Mouse (Mus musculus) liver, adult 2 months (tissue): ENCODE measurements around the gene Hes3. TPM values are rescaled to one million over a fixed set of nuclear protein-coding genes. Genes with fewer than 3 reads are reported as not detected.

Experiments used
- DNase-seq: peaks from one replicate; pipeline ENCODE4 v3.0.0-alpha.2; 2011; ENCODE audit warnings: low read depth, low spot score; ENCODE audit errors: extremely low read depth
- H3K27ac ChIP-seq: fragments of 200-500 bp; replicated peaks from 2 replicates; pipeline ENCODE4 v1.5.1; 2012; ENCODE audit warnings: low read depth, mild to moderate bottlenecking, control low read depth, inconsistent platforms, low read length; ENCODE audit not compliant: insufficient read depth
- H3K27me3 ChIP-seq: fragments of 200-500 bp; 2 replicates; pipeline ENCODE4 v1.6.1; 2012; ENCODE audit warnings: mild to moderate bottlenecking, moderate library complexity, low read length, inconsistent platforms; ENCODE audit not compliant: control insufficient read depth, insufficient read depth
- H3K36me3 ChIP-seq: fragments of 200-500 bp; 2 replicates; pipeline ENCODE4 v1.6.1; 2012; ENCODE audit warnings: low read length, inconsistent platforms; ENCODE audit not compliant: control insufficient read depth, insufficient read depth
- H3K4me1 ChIP-seq: fragments of 200-500 bp; 2 replicates; pipeline ENCODE4 v1.6.1; 2011; ENCODE audit warnings: low read length; ENCODE audit not compliant: control insufficient read depth, insufficient read depth
- H3K4me3 ChIP-seq: fragments of 200-500 bp; 2 replicates; pipeline ENCODE4 v1.5.1; 2011; ENCODE audit warnings: low read depth, mild to moderate bottlenecking, control low read depth, low read length, moderate library complexity; ENCODE audit not compliant: insufficient read depth
- H3K79me2 ChIP-seq: fragments of 200-500 bp; 2 replicates; pipeline ENCODE4 v1.6.1; 2012; ENCODE audit warnings: inconsistent platforms, mild to moderate bottlenecking, low read length, moderate library complexity; ENCODE audit not compliant: control insufficient read depth, insufficient read depth
- H3K9ac ChIP-seq: fragments of 200-500 bp; 2 replicates; pipeline ENCODE4 v1.6.1; 2012; ENCODE audit warnings: low read depth, mild to moderate bottlenecking, control low read depth, inconsistent platforms, low read length
- CTCF ChIP-seq: fragments of 200-500 bp; IDR thresholded peaks from 2 replicates; pipeline ENCODE4 v1.5.1; 2011; ENCODE audit warnings: low read depth, low read length, control low read depth
- POLR2A ChIP-seq: fragments of 200-500 bp; IDR thresholded peaks from 2 replicates; pipeline ENCODE4 v1.6.1; 2011; ENCODE audit warnings: low read length, control low read depth; ENCODE audit not compliant: insufficient read depth; ENCODE audit errors: extremely low read depth
- WGBS: fragments of 180-500 bp; shearing (Covaris S2); methylation state at CpG from one replicate; pipeline ENCODE4 v1.1.7; 2018; 5-methylcytosine and 5-hydroxymethylcytosine counted together
- polyA plus RNA-seq: library from polyadenylated mRNA; depleted of rRNA; stranded (reverse); fragments of >200 nt; gene quantifications from 2 replicates; pipeline ENCODE4 v1.2.3, GENCODE M21; 2012; rRNA removed
- total RNA-seq: library from RNA; depleted of rRNA; stranded (reverse); fragments of >200 nt; gene quantifications from 2 replicates; pipeline ENCODE4 v1.2.3, GENCODE M21; 2014; rRNA removed

Gene Hes3
- total and polyA plus RNA-seq, 2 experiments, result not detected

GRCm38 (mm10) chr4:152244545-152245522, 46.6 kb downstream of the Hes3 start:
- H3K9ac ChIP-seq, result no peak overlapping the region
- TF ChIP-seq CTCF, result no peak
- no peak for TF ChIP-seq POLR2A
- H3K27me3 ChIP-seq, result no peaks in the 10 kb centered on the region
- DNase-seq, result no peak
- no peak overlapping the region for H3K4me3 ChIP-seq
- H3K27ac ChIP-seq, result no peak overlapping the region
- H3K79me2 ChIP-seq, result no peaks in the 10 kb centered on the region
- no peaks in the 10 kb centered on the region for H3K36me3 ChIP-seq
- H3K4me1 ChIP-seq, result peaks cover 3% of the 10 kb centered on the region; the same call in 1 of the 2 replicates
- 80% methylated on average over 11 of the region's 11 CpGs for WGBS

GRCm38 (mm10) chr4:152243969-152244368, 47.5 kb downstream of the Hes3 start:
- no peak for DNase-seq
- H3K36me3 ChIP-seq, result no peaks in the 10 kb centered on the region
- no peaks in the 10 kb centered on the region for H3K79me2 ChIP-seq
- no peak for TF ChIP-seq CTCF
- no peak for TF ChIP-seq POLR2A
- no peak overlapping the region for H3K4me3 ChIP-seq
- peaks cover 3% of the 10 kb centered on the region; the same call in 1 of the 2 replicates for H3K4me1 ChIP-seq
- 84% methylated on average over 8 of the region's 8 CpGs for WGBS
- H3K9ac ChIP-seq, result no peak overlapping the region; the same call in 1 of the 2 replicates
- no peak overlapping the region for H3K27ac ChIP-seq
- H3K27me3 ChIP-seq, result no peaks in the 10 kb centered on the region

- no peak overlapping the region for H3K4me3 ChIP-seq
- WGBS, result 70% methylated on average over 9 of the region's 9 CpGs
- DNase-seq, result peak; percentile 92
- H3K36me3 ChIP-seq, result no peaks in the 10 kb centered on the region
- no peak for TF ChIP-seq CTCF
- TF ChIP-seq POLR2A, result no peak
- H3K27me3 ChIP-seq, result no peaks in the 10 kb centered on the region
- peaks cover 3% of the 10 kb centered on the region; the same call in 1 of the 2 replicates for H3K4me1 ChIP-seq
- H3K27ac ChIP-seq, result peak overlapping the region; percentile 15
- H3K79me2 ChIP-seq, result no peaks in the 10 kb centered on the region
- H3K9ac ChIP-seq, result no peak overlapping the region
Observed at GRCm38 (mm10) chr4:152243241-152243891, 48.1 kb downstream of the Hes3 start.

GRCm38 (mm10) chr4:152239974-152240373, 51.5 kb downstream of the Hes3 start:
- no peaks in the 10 kb centered on the region for H3K79me2 ChIP-seq
- DNase-seq, result peak; percentile 71
- no peak overlapping the region for H3K4me3 ChIP-seq
- peaks cover 3% of the 10 kb centered on the region; the same call in 1 of the 2 replicates for H3K4me1 ChIP-seq
- H3K9ac ChIP-seq, result no peak overlapping the region
- no peaks in the 10 kb centered on the region for H3K27me3 ChIP-seq
- H3K36me3 ChIP-seq, result no peaks in the 10 kb centered on the region
- no peak for TF ChIP-seq POLR2A
- no peak for TF ChIP-seq CTCF
- WGBS, result 60% methylated on average over 4 of the region's 4 CpGs
- no peak overlapping the region for H3K27ac ChIP-seq

Other genes starting within 250 kb of the Hes3 start
- gene Plekhg5, start 219.2 kb downstream of the Hes3 start, total RNA-seq, result 2.4 and 3.2 TPM in 2 replicates
- 3.2 and 6.6 TPM in 2 replicates for gene Plekhg5, start 219.2 kb downstream of the Hes3 start, polyA plus RNA-seq
- 0.13 and 0.28 TPM in 2 replicates for gene Tnfrsf25, start 175.7 kb downstream of the Hes3 start, total RNA-seq
- gene Tnfrsf25, start 175.7 kb downstream of the Hes3 start, polyA plus RNA-seq, result 0.54 and 0.72 TPM in 2 replicates
- 0.20 and 0.28 TPM in 2 replicates for gene Espn, start 139.3 kb downstream of the Hes3 start, total RNA-seq
- 0.47 and 1.4 TPM in 2 replicates for gene Espn, start 139.3 kb downstream of the Hes3 start, polyA plus RNA-seq
- gene Hes2, start 132.8 kb downstream of the Hes3 start, total RNA-seq, result not detected in 2 replicates
- gene Hes2, start 132.8 kb downstream of the Hes3 start, polyA plus RNA-seq, result not detected in 2 replicates
- gene Acot7, start 113.5 kb downstream of the Hes3 start, total RNA-seq, result 9.3 and 10.7 TPM in 2 replicates
- 18.4 and 20.8 TPM in 2 replicates for gene Acot7, start 113.5 kb downstream of the Hes3 start, polyA plus RNA-seq
- gene Gpr153, start 17.4 kb downstream of the Hes3 start, total RNA-seq, result 0.46 and 0.54 TPM in 2 replicates
- 0.98 and 1.1 TPM in 2 replicates for gene Gpr153, start 17.4 kb downstream of the Hes3 start, polyA plus RNA-seq
- 13.2 and 14.9 TPM in 2 replicates for gene Icmt, start 5.6 kb upstream of the Hes3 start, total RNA-seq
- gene Icmt, start 5.6 kb upstream of the Hes3 start, polyA plus RNA-seq, result 16.5 and 17.6 TPM in 2 replicates
- not detected in 2 replicates for gene Rnf207, start 27.3 kb upstream of the Hes3 start, total RNA-seq
- 0.13 TPM in 1 of 2 replicates, not detected in the other for gene Rnf207, start 27.3 kb upstream of the Hes3 start, polyA plus RNA-seq
- gene Rpl22, start 34.1 kb upstream of the Hes3 start, total RNA-seq, result 170 and 199 TPM in 2 replicates
- gene Rpl22, start 34.1 kb upstream of the Hes3 start, polyA plus RNA-seq, result 22.2 and 22.9 TPM in 2 replicates
- gene Chd5, start 47.0 kb upstream of the Hes3 start, total RNA-seq, result under 0.01 TPM in 1 of 2 replicates, not detected in the other
- gene Chd5, start 47.0 kb upstream of the Hes3 start, polyA plus RNA-seq, result not detected in 2 replicates
- gene Nphp4, start 185.0 kb upstream of the Hes3 start, total RNA-seq, result not detected in 2 replicates
- 0.04 and 0.07 TPM in 2 replicates for gene Nphp4, start 185.0 kb upstream of the Hes3 start, polyA plus RNA-seq
- gene Kcnab2, start 186.2 kb upstream of the Hes3 start, total RNA-seq, result 0.37 and 1.1 TPM in 2 replicates
- gene Kcnab2, start 186.2 kb upstream of the Hes3 start, polyA plus RNA-seq, result 0.59 and 0.76 TPM in 2 replicates